Mouse (Mus musculus): Measurements from ENCODE around the gene Iqsec2. TPM values are rescaled to one million over a fixed set of nuclear protein-coding genes. Genes with fewer than 3 reads are reported as not detected.

Iqsec2 gene
- polyA plus RNA-seq, 2 experiments: 4.3 to 9.1 TPM

DNA sequence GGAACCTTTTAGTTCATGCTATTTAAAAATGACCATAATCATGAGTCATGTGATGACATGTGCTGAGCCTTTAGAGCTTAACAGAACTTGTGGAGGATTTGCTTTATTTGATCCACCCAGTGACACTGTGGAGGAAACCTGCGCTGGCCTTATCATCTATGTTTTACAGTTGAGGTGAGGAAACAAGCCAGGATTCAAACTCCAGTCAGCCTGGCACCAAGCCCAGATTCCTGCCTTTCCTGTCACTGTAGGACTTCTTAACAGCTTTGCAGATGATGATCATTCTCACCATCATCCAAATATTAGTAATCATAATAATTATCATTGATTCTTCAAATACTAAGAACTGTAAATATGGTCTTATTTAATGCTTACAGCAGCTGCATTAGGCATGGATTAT lies 24.5 kb downstream of the Iqsec2 start:
- H3K27ac ChIP-seq (replicated peaks; ENCODE audit: low read depth, low read length): no peak overlapping the region
- H3K4me2 ChIP-seq (replicated peaks; ENCODE audit: low read depth, low read length, severe bottlenecking): no peak overlapping the region
- H3K9ac ChIP-seq (ENCODE audit: low read depth, low read length, severe bottlenecking): no peak overlapping the region
- 0 out of 2 replicates have a peak, but pooled peaks cover 5% of the 10 kb centered on the region for H3K4me1 ChIP-seq (ENCODE audit: control insufficient read depth, insufficient read depth, low read length)
- TF ChIP-seq POLR2A (IDR thresholded peaks at IDR 0.05; ENCODE audit: borderline replicate concordance, extremely low read depth, insufficient read depth, insufficient read length): no peak
- H3K9me3 ChIP-seq (ENCODE audit: control insufficient read depth, low read length): no peaks in the 10 kb centered on the region
- ATAC-seq (ENCODE audit: low FRiP score, low read depth): no peak
- peaks cover 12% of the 10 kb centered on the region; the same call in 1 of the 2 replicates for H3K27me3 ChIP-seq (ENCODE audit: control insufficient read depth, insufficient read depth, low read length)
- H3K4me3 ChIP-seq (replicated peaks; ENCODE audit: low read length): no peak overlapping the region
- DNase-seq (ENCODE audit: low spot score): no peak
- WGBS: 88% methylated on average over 1 of the region's 1 CpGs
- no peaks in the 10 kb centered on the region for H3K36me3 ChIP-seq (ENCODE audit: control insufficient read depth, insufficient read depth, low read length)

DNA sequence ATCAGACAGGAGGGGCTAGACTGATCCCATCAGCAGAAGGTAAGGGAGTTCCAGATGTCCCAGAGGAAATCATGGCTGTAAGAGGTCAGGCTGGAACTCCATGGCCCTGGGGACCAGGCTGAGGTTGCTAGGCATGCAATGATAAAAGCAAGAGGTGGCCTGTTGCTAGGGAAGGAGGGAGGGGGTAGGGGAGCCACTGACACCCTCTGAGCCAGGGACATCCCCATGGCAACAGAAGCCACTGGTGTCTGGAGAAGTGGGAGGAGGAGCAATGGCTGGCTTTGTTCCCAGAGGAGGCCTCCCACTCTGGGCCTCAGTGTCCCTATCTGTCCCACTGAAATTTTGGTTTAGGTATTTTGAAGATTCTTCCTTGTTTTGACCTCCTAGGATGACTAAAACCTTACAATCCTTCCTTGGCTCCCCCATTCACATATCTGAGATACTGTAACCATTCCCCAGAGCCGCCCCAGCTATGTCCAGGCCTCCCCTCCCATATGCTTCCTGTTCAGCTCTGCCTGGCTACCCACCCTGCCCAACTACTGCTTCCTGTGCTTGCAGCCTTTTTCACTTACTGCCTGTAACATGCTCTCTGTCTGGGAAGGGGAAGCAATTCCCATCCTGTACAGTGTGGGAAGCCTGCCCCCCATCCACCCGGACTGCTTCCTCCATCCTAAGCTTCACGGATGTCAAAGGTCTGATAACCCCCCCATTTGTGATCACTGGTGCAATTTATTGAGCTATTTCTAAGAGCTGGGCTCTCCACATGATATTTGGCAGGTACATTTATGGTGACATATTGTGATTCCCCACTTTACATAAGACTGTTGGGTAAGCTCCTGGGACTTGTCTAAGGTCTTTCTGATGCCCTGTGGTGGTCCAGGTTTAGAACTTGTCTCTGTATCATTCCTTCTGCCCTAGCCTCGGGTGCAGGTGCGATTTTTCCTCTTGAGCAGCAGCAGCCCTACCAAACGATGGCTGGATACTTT lies 27.3 kb downstream of the Iqsec2 start:
- Histone ChIP-seq H3K27me3 (ENCODE audit: control insufficient read depth, insufficient read depth, low read length) (peaks cover 9% of the 10 kb centered on the region; the same call in 1 of the 2 replicates), H3K4me3 (replicated peaks; ENCODE audit: low read length) (no peak overlapping the region), H3K4me2 (replicated peaks; ENCODE audit: low read depth, low read length, severe bottlenecking) (no peak overlapping the region), H3K27ac (replicated peaks; ENCODE audit: low read depth, low read length) (no peak overlapping the region), H3K4me1 (ENCODE audit: control insufficient read depth, insufficient read depth, low read length) (0 out of 2 replicates have a peak, but pooled peaks cover 5% of the 10 kb centered on the region), H3K36me3 (ENCODE audit: control insufficient read depth, insufficient read depth, low read length) (no peaks in the 10 kb centered on the region), H3K9ac (ENCODE audit: low read depth, low read length, severe bottlenecking) (no peak overlapping the region), H3K9me3 (ENCODE audit: control insufficient read depth, low read length) (no peaks in the 10 kb centered on the region)
- WGBS: 65% methylated on average over 6 of the region's 6 CpGs
- no peak for TF ChIP-seq POLR2A (IDR thresholded peaks at IDR 0.05; ENCODE audit: borderline replicate concordance, extremely low read depth, insufficient read depth, insufficient read length)
- DNase-seq (ENCODE audit: low spot score) (no peak), ATAC-seq (ENCODE audit: low FRiP score, low read depth) (no peak)

DNA sequence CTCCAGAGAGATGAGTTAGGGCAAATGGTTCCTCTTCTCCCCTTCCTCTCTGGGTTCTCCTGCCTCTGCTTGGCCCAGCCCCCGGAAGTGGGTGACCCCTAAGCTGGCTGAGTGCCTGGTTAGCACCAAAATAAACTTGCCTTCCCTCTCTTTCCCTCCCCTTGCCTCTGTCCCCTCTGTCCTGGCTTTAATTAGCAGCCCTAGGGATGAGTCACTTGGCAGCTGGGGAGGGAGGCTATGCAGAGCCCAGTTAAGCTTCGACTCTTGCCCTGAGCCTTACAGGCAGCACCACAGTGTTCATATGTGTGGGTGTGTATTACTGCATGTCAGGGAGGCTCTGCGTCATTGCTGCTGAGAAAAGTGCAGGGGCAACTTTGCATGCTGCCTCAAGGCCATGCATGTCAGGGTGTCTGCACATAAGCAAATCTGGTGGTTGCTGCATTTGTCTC lies 28.4 kb downstream of the Iqsec2 start:
- Histone ChIP-seq H3K4me1 (ENCODE audit: control insufficient read depth, insufficient read depth, low read length) (0 out of 2 replicates have a peak, but pooled peaks cover 5% of the 10 kb centered on the region), H3K27me3 (ENCODE audit: control insufficient read depth, insufficient read depth, low read length) (peaks cover 9% of the 10 kb centered on the region; the same call in 1 of the 2 replicates), H3K9me3 (ENCODE audit: control insufficient read depth, low read length) (no peaks in the 10 kb centered on the region), H3K4me2 (replicated peaks; ENCODE audit: low read depth, low read length, severe bottlenecking) (no peak overlapping the region), H3K4me3 (replicated peaks; ENCODE audit: low read length) (no peak overlapping the region), H3K9ac (ENCODE audit: low read depth, low read length, severe bottlenecking) (no peak overlapping the region), H3K27ac (replicated peaks; ENCODE audit: low read depth, low read length) (no peak overlapping the region), H3K36me3 (ENCODE audit: control insufficient read depth, insufficient read depth, low read length) (no peaks in the 10 kb centered on the region)
- 45% methylated on average over 3 of the region's 3 CpGs for WGBS
- DNase-seq (ENCODE audit: low spot score) (peak; percentile 15), ATAC-seq (ENCODE audit: low FRiP score, low read depth) (no peak)
- no peak for TF ChIP-seq POLR2A (IDR thresholded peaks at IDR 0.05; ENCODE audit: borderline replicate concordance, extremely low read depth, insufficient read depth, insufficient read length)

DNA sequence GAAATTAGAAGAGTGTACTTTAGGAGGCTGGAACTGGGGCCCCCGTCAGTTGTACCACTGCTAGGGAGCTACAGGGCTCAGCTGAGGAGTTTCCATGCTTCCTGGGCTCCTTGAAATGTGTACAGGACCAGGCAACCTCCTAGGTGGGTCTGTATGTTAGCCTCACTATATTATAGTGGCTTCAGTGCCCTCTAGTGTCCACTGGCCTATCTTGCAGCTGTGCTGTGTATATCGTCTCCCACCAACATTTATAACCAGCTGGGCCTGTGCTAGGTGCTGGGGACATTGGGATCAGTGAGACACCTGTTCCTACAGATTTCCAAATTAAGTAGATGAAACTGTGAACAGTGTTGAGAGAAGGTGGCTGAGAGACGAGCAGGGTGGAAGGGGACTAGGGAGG lies 31.2 kb downstream of the Iqsec2 start:
- no peak overlapping the region for H3K4me3 ChIP-seq (replicated peaks; ENCODE audit: low read length)
- H3K27ac ChIP-seq (replicated peaks; ENCODE audit: low read depth, low read length): no peak overlapping the region
- H3K4me2 ChIP-seq (replicated peaks; ENCODE audit: low read depth, low read length, severe bottlenecking): no peak overlapping the region
- peaks cover 9% of the 10 kb centered on the region; the same call in 1 of the 2 replicates for H3K27me3 ChIP-seq (ENCODE audit: control insufficient read depth, insufficient read depth, low read length)
- no peaks in the 10 kb centered on the region for H3K36me3 ChIP-seq (ENCODE audit: control insufficient read depth, insufficient read depth, low read length)
- WGBS: 28% methylated on average over 3 of the region's 3 CpGs
- TF ChIP-seq POLR2A (IDR thresholded peaks at IDR 0.05; ENCODE audit: borderline replicate concordance, extremely low read depth, insufficient read depth, insufficient read length): no peak
- H3K9ac ChIP-seq (ENCODE audit: low read depth, low read length, severe bottlenecking): no peak overlapping the region
- 0 out of 2 replicates have a peak, but pooled peaks cover 5% of the 10 kb centered on the region for H3K4me1 ChIP-seq (ENCODE audit: control insufficient read depth, insufficient read depth, low read length)
- DNase-seq (ENCODE audit: low spot score): peak; percentile 68
- no peaks in the 10 kb centered on the region for H3K9me3 ChIP-seq (ENCODE audit: control insufficient read depth, low read length)
- peak; percentile 63; the same call in 1 of the 2 replicates for ATAC-seq (ENCODE audit: low FRiP score, low read depth)

DNA sequence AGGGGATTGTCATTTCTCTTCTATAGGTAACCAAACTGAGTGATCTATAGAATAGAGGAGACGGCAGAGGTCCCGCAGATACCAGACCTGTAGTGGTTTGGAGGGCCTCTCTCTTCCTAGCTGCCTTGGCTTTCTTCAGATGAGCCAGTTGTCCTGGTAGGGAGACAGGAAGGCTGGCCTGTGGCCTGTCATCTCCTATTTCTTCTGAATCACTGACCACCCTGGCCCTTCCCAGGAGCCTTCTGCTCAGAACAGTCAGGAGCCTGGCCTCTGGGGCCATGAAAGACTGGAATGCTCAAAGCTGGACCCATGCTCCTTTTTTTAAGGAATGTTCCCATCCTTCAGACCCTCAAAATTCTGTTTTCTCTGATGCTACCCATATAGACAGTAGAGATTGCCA lies 33.8 kb downstream of the Iqsec2 start:
- no peak overlapping the region for H3K9ac ChIP-seq (ENCODE audit: low read depth, low read length, severe bottlenecking)
- H3K4me3 ChIP-seq (replicated peaks; ENCODE audit: low read length): no peak overlapping the region
- 100% methylated on average over 2 of the region's 2 CpGs for WGBS
- no peaks in the 10 kb centered on the region for H3K27me3 ChIP-seq (ENCODE audit: control insufficient read depth, insufficient read depth, low read length)
- ATAC-seq (ENCODE audit: low FRiP score, low read depth) (no peak), DNase-seq (ENCODE audit: low spot score) (no peak)
- H3K4me1 ChIP-seq (ENCODE audit: control insufficient read depth, insufficient read depth, low read length): no peaks in the 10 kb centered on the region
- H3K27ac ChIP-seq (replicated peaks; ENCODE audit: low read depth, low read length): no peak overlapping the region
- no peak for TF ChIP-seq POLR2A (IDR thresholded peaks at IDR 0.05; ENCODE audit: borderline replicate concordance, extremely low read depth, insufficient read depth, insufficient read length)
- H3K4me2 ChIP-seq (replicated peaks; ENCODE audit: low read depth, low read length, severe bottlenecking): no peak overlapping the region
- no peaks in the 10 kb centered on the region for H3K36me3 ChIP-seq (ENCODE audit: control insufficient read depth, insufficient read depth, low read length)
- no peaks in the 10 kb centered on the region for H3K9me3 ChIP-seq (ENCODE audit: control insufficient read depth, low read length)

All from limb, embryonic 14.5 days (tissue).